In the genomic region with DNA sequence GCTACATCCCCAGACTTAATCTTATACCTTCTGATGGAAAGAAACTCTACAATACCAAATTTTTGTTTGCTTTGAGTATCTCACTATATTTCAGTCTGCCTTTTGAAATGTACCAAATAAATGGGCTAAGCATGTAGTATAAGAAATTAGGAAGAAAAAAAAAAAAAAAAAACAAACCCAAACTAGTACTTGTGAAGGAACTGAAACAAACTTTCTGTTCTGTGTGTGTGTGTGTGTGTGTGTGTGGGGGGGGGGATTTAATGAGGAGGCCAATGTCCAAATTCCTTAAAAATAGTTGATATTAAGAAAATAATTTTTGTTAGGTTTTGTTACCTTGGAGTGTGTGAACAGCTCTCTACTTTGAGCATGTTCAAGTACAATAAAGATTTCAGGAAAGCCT, we compare ENCODE assay signal across 19 mouse cellular contexts. TPM values are rescaled to one million over a fixed set of nuclear protein-coding genes. Genes with fewer than 3 reads are reported as not detected.
A peak's percentile ranks its signal among the peaks of the same experiment; 100 is the strongest.
DNase-seq lines count a peak whose midpoint lies in the region; ATAC-seq lines count a peak whose summit lies in the region.
"Had no signal": no experiment of that assay in that cellular context is flagged by ENCODE, and none has a peak within 500 bp of the region (broad histone marks: within the 10 kb centered on the region; RNA-seq: fewer than 3 reads in every experiment).

No protein-coding gene starts in this region.

- peaks cover under 1 to 15% of the 10 kb centered on the region in 2 experiments for H3K4me1 ChIP-seq in heart, embryonic 14.5 days (ENCODE audit: control insufficient read depth in 2 of 2, insufficient read depth in 2 of 2, low read length in 2 of 2)
- H3K4me1 ChIP-seq in neural tube, embryonic 15.5 days, result peaks cover 10% of the 10 kb centered on the region
- peaks cover 7% of the 10 kb centered on the region; the same call in 1 of the 2 replicates for H3K4me1 ChIP-seq in kidney, embryonic 16.5 days (ENCODE audit: insufficient read depth, low read length)

- intact Hi-C loops in left cerebral cortex, postnatal 14 days (cut with DNase I), result no loop called here

- H3K9me3 ChIP-seq in heart, embryonic 14.5 days (ENCODE audit: control insufficient read depth, low read length), result no peaks in the 10 kb centered on the region
- H3K9me3 ChIP-seq in neural tube, embryonic 15.5 days (replicated peaks), result no peaks in the 10 kb centered on the region
- H3K9me3 ChIP-seq in kidney, embryonic 16.5 days (ENCODE audit: low read length), result no peaks in the 10 kb centered on the region
- H3K9me3 ChIP-seq: embryonic facial prominence, embryonic 13.5 days; heart, embryonic 15.5 days; lung, embryonic 15.5 days; neural tube, embryonic 13.5 days had no signal

- H3K79me2 ChIP-seq in macrophage (ENCODE audit: inconsistent target), result peaks cover 60% of the 10 kb centered on the region

- no peaks in the 10 kb centered on the region for H3K27me3 ChIP-seq in heart, embryonic 14.5 days (ENCODE audit: control insufficient read depth, insufficient read depth, low read length)
- no peaks in the 10 kb centered on the region for H3K27me3 ChIP-seq in neural tube, embryonic 15.5 days (replicated peaks)
- H3K27me3 ChIP-seq in kidney, embryonic 16.5 days (ENCODE audit: insufficient read depth, low read length), result no peaks in the 10 kb centered on the region
- H3K27me3 ChIP-seq: embryonic facial prominence, embryonic 13.5 days; heart, embryonic 15.5 days; lung, embryonic 15.5 days; neural tube, embryonic 13.5 days had no signal

- peak overlapping the region; percentile 35; the same call in 1 of the 2 replicates for H3K4me2 ChIP-seq in heart, embryonic 14.5 days (ENCODE audit: low read length)
- H3K4me2 ChIP-seq in neural tube, embryonic 15.5 days, result peak overlapping the region; percentile 40
- no peak overlapping the region for H3K4me2 ChIP-seq in kidney, embryonic 16.5 days (replicated peaks; ENCODE audit: low read depth, low read length)

- no peak for DNase-seq in heart, adult 8-10 months (ENCODE audit: low spot score)
- DNase-seq in neural tube, embryonic 10.5 days (ENCODE audit: extremely low spot score, low spot score), result no peak
- no peak for DNase-seq in left cerebral cortex, postnatal 14 days (ENCODE audit: low spot score in 2 of 2)
- DNase-seq: adrenal gland, postnatal 10 days; forebrain, postnatal 0 days; gastrocnemius, postnatal 10 days; kidney, adult 18-20 months; kidney, postnatal 36 days; layer of hippocampus, postnatal 36 days; retina, postnatal 1 day; spleen, adult 18-20 months had no signal

- H3K4me3 ChIP-seq in heart, embryonic 14.5 days (ENCODE audit: control insufficient read depth in 1 of 2, insufficient read depth in 1 of 2, low read depth in 1 of 2, low read length in 2 of 2), result no peak overlapping the region
- no peak overlapping the region for H3K4me3 ChIP-seq in neural tube, embryonic 15.5 days (replicated peaks)
- H3K4me3 ChIP-seq in macrophage (ENCODE audit: inconsistent target), result peak overlapping the region; percentile 11; the same call in 1 of the 2 replicates
- no peak overlapping the region for H3K4me3 ChIP-seq in kidney, embryonic 16.5 days (ENCODE audit: low read length)

- ATAC-seq in heart, embryonic 14.5 days (ENCODE audit: insufficient number of reproducible peaks, insufficient read depth, low FRiP score, low read depth), result no peak
- ATAC-seq in neural tube, embryonic 15.5 days (ENCODE audit: low FRiP score), result no peak
- ATAC-seq in kidney, embryonic 16.5 days (ENCODE audit: low FRiP score, low TSS enrichment), result no peak
- ATAC-seq: forebrain, postnatal 0 days had no signal

- H3K36me3 ChIP-seq in heart, embryonic 14.5 days (ENCODE audit: control insufficient read depth, insufficient read depth, low read length), result peaks cover 14% of the 10 kb centered on the region
- H3K36me3 ChIP-seq in neural tube, embryonic 15.5 days, result no peaks in the 10 kb centered on the region
- no peaks in the 10 kb centered on the region for H3K36me3 ChIP-seq in macrophage (ENCODE audit: inconsistent target)
- H3K36me3 ChIP-seq in kidney, embryonic 16.5 days (ENCODE audit: insufficient read depth, low read length), result no peaks in the 10 kb centered on the region
- H3K36me3 ChIP-seq: embryonic facial prominence, embryonic 13.5 days; heart, embryonic 15.5 days; lung, embryonic 15.5 days; neural tube, embryonic 13.5 days had no signal

- H3K9ac ChIP-seq in heart, embryonic 14.5 days (ENCODE audit: low read length), result no peak overlapping the region
- H3K9ac ChIP-seq in neural tube, embryonic 15.5 days (replicated peaks), result no peak overlapping the region
- no peak overlapping the region for H3K9ac ChIP-seq in kidney, embryonic 16.5 days (replicated peaks; ENCODE audit: low read length)
- H3K9ac ChIP-seq: embryonic facial prominence, embryonic 13.5 days; heart, embryonic 15.5 days; lung, embryonic 15.5 days had no signal

- H3K27ac ChIP-seq in heart, embryonic 14.5 days (replicated peaks in 1 of 2; ENCODE audit: control insufficient read depth in 1 of 2, insufficient read depth in 1 of 2, low read depth in 2 of 2, low read length in 2 of 2), result no peak overlapping the region
- no peak overlapping the region for H3K27ac ChIP-seq in neural tube, embryonic 15.5 days (replicated peaks)
- no peak overlapping the region for H3K27ac ChIP-seq in macrophage
- H3K27ac ChIP-seq in kidney, embryonic 16.5 days (ENCODE audit: low read length), result no peak overlapping the region
- H3K27ac ChIP-seq: embryonic facial prominence, embryonic 13.5 days; heart, embryonic 15.5 days; lung, embryonic 15.5 days had no signal

RNA-seq across cellular contexts. Expression of a gene that starts 1.8 kb away (rescaled TPM):
- 16.8 and 18.6 TPM in 2 replicates for polyA plus RNA-seq in heart, embryonic 14.5 days (2014; fragmentation: Nextera tagmentation; extraction: Ambion mirVana)
- 10 to 100 TPM; 22.2 to 25.7 (median 23.8) TPM for total RNA-seq in heart, adult 8-10 months (2022)
- 9.1 and 9.7 TPM in 2 replicates for polyA plus RNA-seq in neural tube, embryonic 15.5 days (2015; fragmentation: Nextera tagmentation; extraction: Ambion mirVana)
- total RNA-seq in macrophage (2018; cell fraction: chromatin; rRNA removed), result 100 to 1,000 TPM in 21 of 26 experiments, 10 to 100 TPM in 5; 38.2 to 274 (median 163) TPM
- 10 to 100 TPM; 42.9 to 85.1 (median 59.2) TPM for total RNA-seq in macrophage (2018; cell fraction: cytosol; rRNA removed)
- 100 to 1,000 TPM in 22 of 26 experiments, 10 to 100 TPM in 4; 57.4 to 263 (median 152) TPM for total RNA-seq in macrophage (2018; cell fraction: nucleus; rRNA removed)
- 13.8 to 25.0 TPM (median 15.0 TPM) in 3 replicates for polyA plus RNA-seq in macrophage (2018)
- 7.6 and 8.6 TPM in 2 replicates for polyA plus RNA-seq in kidney, embryonic 16.5 days (2015; fragmentation: Nextera tagmentation; extraction: Ambion mirVana)
- total RNA-seq in left cerebral cortex, postnatal 14 days (2021), result 10 to 100 TPM; 19.2 to 19.9 TPM
